Mouse (Mus musculus) heart, postnatal 4 days (tissue): ENCODE data around the gene Ramp1. TPM values are rescaled to one million over a fixed set of nuclear protein-coding genes. Genes with fewer than 3 reads are reported as not detected.

ENCODE experiments used
- DNase-seq: peaks from one replicate; pipeline ENCODE4 v3.0.0; 2021
- total RNA-seq, 2 experiments: library from RNA; stranded (reverse); gene quantifications; 2 replicates each; pipeline ENCODE4 v1.2.3; 2021

Gene Ramp1
- 10 to 100 TPM; 24.3 to 26.8 TPM for total RNA-seq

DNA sequence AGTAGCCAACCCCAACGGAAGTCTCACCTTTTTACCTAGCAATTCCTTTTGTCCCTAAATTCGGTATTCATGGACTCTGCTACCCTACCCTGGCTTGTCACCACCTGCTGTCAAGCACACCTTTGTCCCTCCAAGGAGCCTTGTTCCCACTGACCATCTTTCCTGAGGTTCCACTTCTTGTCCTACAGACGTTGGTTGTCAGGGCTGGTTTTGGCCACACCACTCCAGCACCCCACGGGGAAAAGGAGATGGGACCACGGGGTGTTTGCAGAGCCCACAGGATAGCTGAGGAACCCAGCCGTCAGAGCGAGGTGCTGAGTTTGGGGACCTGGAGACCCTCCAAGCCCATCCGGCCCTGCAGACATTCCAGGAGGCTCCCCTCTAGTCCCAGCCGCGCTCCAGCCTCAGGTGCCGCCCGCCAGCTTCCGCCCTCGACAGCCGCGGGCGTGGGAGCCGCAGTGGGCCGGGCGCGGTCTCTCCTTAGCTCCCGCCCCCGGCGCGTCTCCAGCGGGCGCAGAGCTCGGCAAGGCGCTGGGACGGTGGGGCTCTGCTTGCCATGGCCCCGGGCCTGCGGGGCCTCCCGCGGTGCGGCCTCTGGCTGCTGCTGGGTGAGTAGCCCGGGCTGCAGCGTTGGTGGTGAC lies at the start of gene Ramp1:
Ramp1 (plus strand) TSS at position 290 of the 641 bp plus-strand sequence.
- DNase-seq, result peak; percentile 51

DNA sequence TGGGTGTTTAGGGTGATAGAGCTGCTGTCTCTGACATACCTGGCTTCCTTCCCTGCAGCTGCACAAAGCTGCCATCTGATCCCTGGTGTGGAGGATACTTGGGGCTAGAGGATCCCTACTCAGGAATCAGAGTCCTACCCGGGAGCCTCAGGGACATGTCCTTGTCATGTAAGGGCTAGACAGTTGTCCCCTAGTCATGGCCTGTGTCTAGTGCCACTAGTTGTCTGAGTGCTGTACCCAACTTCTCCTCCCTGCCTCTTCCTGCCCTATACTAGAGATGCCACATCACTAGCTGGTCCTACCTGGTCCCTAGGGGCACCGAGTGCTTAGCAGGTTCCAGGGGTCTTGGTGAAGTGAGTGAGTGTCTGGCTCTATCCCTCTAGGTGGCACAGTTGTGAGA lies 42.6 kb upstream of the Ramp1 start:
- DNase-seq, result no peak

- DNase-seq, result no peak
These were observed 34.8 kb upstream of the Ramp1 start, which contains the start of gene Rbm44 for GRCm38 (mm10) chr1:91144813-91145212. TSS of gene Rbm44 (plus strand) at chr1:91145089.

DNA sequence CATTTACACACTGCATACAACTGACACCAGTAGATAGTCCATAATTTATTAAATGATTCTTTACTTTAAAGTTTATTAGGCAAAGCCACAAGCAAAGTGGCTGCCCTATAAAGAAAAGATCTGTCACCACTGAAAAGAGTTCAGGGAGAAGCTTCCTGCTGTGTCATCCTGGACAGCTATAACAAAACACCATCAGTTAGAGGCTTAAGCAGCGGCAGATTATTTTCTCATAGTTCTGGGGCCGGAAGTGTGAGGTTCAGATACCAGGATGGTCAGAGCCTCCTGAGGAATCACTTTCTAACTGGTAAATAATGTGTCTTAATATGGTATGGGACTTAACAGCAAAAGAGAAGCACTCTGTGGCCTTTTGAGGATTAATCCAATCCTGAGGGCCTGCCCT lies 28.1 kb upstream of the Ramp1 start:
- DNase-seq, result no peak

DNA sequence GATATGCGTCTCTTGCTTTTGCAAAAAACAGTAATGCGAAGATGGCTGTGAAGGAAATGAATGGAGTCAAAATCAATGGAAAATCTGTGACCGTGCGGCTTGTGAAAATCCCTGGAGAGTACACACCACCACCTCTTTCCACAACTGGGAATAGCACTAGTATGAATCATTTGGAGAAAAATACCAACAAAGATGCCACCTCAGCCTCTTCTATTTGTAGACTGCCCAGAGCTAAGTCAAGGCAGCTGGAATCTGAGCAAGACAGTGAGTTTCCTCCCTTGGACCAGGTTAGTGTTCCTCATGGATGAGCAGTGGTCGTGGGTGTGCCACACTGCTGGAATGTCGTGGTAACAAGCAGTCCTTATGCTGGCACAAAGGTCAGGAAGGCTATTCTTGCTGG lies 12.8 kb upstream of the Ramp1 start:
- no peak for DNase-seq

GRCm38 (mm10) chr1:91169157-91169556 lies 10.5 kb upstream of the Ramp1 start:
- DNase-seq, result no peak

GRCm38 (mm10) chr1:91174796-91175195 lies 4.8 kb upstream of the Ramp1 start:
- no peak for DNase-seq

GRCm38 (mm10) chr1:91176026-91176425 lies 3.6 kb upstream of the Ramp1 start:
- no peak for DNase-seq

GRCm38 (mm10) chr1:91176871-91177270 lies 2.8 kb upstream of the Ramp1 start:
- peak; percentile 37 for DNase-seq

DNA sequence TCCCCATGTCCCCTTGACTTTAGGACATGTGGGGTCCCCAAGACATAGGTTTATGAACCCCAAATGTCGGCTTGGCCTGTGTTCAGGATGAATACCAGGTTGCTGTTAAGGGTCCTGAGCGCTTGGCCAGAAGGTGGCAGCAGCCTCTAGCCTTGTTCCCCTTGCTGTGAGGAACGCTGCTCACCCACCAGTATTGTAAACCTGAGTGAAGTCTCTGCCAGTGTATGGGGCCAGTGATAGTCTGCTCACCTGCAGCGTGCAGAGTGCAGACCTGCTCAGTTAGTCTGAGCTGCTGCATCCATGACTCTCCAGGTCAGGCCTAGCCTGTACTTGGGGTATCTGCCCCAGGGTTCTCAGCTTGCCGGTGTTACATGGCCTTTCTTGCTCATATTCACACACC lies 536 bp upstream of the Ramp1 start:
- peak; percentile 80 for DNase-seq

GRCm38 (mm10) chr1:91180174-91180565 lies 548 bp downstream of the Ramp1 start:
- no peak for DNase-seq

- DNase-seq, result no peak
These were observed 1.1 kb downstream of the Ramp1 start for GRCm38 (mm10) chr1:91180723-91181122.

- DNase-seq, result no peak
These were observed 1.6 kb downstream of the Ramp1 start for GRCm38 (mm10) chr1:91181261-91181660.

DNA sequence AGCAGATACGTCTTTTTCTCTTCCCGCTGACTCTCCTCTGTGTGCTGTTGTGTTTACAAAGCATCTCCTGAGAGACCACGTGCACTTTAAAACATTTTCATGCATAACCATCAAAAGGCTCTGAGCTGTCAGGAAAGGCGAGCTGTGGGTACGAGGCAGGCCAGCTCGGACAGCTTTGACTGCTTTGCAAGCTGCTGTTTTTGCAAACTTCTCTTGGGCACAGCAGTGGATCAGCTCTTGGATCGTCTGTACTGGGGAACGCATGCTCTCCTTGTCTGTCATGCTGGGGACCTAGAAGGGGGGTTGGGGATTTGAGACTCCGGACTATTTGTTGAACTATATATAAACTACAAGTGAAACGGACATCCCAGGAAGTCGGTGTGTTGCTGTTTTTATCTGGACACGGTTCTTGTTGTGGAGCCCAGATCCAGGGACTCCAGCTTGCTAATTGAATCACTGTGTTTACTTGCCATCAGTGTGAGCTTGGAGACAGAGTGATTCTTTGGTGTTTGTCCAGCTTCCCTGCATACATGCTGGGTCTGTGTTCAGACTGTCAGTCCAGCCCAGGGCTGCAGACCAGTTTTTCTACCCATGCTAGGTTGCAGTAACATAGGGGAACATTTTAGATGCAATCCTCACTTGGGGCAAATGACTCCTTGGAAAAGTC lies 2.3 kb downstream of the Ramp1 start:
- no peak for DNase-seq

DNA sequence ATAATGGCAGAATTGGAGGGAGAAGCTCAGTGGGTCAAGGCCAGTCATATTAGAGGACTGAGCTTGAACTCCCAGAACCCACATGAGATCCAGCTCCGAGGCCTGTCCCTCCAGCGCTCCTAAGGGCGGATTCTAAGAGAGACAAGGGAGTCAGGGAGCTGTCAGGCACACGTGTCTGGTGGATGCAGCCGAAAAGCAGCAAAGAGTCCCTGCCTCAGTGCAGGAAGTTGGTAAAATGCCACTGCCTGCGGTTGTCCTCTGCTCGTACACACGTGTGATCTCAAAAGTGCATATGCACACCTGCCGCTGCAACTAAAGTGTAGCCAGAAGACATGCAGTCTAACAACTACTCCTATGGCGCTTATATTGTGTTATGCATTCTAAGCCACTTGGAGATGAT lies 3.7 kb downstream of the Ramp1 start:
- DNase-seq, result no peak

DNA sequence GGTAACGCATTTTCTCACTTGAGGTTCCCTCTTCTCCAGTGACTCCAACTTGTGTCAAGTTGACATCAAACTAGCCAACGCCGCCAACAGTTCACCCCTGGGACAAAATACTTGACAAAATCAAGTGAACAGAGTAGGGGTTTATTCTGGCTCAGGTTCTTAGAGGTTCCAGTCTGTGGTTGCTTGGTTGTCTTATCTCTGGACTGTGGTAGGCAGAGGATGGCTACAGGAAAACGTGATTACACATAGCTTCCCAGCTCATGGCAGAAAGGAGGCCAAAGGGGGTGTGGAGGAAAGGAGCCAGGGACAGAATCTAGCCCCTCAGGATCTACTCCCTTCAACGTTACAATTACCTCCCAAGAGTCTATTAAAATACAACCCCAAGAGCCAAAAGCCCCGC lies 7.1 kb downstream of the Ramp1 start:
- no peak for DNase-seq

DNA sequence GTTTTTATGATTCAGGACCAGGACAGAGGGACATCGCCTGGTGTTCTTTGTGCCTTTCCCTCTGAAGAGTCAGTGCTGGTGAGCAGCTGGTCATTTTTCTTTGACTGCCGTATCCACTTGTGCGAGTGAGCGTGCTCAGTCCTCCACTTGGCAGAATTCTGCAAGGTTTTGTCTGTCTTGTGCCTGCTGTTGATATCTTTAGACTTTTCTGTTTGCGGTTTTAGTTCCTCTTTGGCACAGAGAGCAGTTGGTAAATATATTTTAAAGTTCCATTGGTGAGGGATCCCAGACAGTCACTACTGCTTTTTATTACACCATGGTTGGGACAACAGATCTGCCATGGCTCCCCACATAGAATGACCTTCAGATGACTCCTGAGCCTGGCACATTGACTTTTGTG lies 7.7 kb downstream of the Ramp1 start:
- DNase-seq, result no peak

GRCm38 (mm10) chr1:91187786-91188640 lies 8.4 kb downstream of the Ramp1 start:
- DNase-seq, result no peak

GRCm38 (mm10) chr1:91188851-91189460 lies 9.3 kb downstream of the Ramp1 start:
- DNase-seq, result no peak

DNA sequence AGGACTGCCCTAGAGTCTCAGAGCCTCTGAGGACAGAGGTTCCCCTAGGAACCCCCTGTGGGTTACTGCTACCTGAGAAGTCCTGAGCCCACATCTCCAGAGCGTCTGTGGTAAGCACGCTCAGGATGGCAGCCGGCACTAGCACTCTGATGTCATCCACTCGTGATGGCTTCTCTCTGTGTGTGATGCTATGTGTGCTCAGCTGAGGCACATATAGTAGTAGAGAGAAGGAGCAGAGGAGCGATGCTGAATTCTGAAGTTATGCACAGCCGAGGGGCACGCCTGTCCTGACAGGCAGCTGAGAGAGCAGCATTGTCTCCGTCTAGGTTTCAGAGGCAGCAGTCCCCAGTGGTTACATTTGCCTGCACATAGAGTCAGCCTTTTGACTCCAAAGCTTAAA lies 12.6 kb downstream of the Ramp1 start:
- no peak for DNase-seq

DNA sequence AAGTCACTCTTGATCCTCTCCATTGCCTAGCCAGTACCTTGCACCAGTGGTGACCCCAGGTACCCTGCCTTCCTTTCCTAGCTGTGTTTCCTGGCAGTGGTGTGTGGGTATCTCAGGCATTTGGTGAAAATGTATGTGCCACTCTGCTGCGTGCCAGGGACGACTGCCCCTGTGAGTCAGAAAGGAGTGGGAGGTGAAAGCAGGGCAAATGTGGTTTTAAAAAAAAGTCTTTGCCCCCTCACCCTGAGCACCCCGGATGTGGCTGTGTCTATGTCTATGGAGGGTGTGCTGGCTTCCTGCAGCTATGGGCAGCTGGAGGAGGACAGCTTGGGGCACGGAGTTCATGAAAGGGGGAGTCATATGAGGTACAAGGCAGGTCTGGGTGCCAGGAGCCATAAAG lies 13.6 kb downstream of the Ramp1 start:
- no peak for DNase-seq

GRCm38 (mm10) chr1:91193680-91194079 lies 14.1 kb downstream of the Ramp1 start:
- DNase-seq, result no peak

DNA sequence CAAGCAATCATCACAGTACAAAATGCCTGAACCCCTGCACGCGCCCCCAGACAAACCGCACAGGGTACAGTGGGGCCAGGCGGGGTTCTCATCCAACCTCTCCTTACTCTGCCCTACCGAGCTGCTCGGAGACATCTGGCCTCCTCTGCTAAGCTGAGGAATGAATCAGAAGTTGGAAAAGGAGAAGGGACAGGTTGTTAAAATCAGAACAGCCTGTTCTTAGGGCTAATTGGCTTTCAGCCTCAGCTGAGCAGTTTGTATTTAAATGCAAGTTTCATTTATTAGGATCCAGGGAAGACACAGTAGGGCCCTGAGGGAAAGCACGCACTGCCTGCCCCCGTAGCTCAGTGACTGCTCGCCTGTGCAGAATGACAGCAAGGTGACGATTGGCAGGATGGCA lies 20.2 kb downstream of the Ramp1 start:
- DNase-seq, result no peak
